Mouse (Mus musculus): Measurements from ENCODE around the gene Dedd.
"Not testable (repeated sequence)": the region's sequence is repeated elsewhere in the genome, so short reads cannot be mapped to it uniquely, and the experiment has no call there.

Dedd gene

DNA sequence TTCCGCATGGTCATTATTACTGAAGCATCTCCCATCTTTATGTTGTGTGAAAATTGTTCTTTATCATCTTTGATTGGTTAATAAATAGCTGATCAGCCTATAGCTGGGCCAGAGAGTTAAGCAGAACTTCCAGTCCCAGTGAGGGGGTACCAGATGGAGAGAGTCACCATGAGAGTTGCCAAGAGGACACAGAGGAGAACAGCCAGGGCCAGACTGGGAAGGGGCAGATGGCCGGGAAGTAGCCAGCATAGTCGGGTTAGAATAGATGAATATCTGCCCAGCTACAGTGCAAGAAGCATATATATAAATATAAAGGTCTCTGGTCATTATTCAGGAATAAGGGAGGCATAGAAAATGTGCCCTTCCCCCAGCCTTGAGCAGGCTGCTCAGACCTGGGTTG is 30.7 kb upstream of the Dedd start:
- in situ Hi-C loops (cut with MboI; ENCODE audit: unreplicated experiment in 2 of 2) = loop anchor here in 1 of 2 experiments (25.0 kb wide), 1 partner anchor 1761 kb away; the partner anchor contains the start of gene Nuf2

DNA sequence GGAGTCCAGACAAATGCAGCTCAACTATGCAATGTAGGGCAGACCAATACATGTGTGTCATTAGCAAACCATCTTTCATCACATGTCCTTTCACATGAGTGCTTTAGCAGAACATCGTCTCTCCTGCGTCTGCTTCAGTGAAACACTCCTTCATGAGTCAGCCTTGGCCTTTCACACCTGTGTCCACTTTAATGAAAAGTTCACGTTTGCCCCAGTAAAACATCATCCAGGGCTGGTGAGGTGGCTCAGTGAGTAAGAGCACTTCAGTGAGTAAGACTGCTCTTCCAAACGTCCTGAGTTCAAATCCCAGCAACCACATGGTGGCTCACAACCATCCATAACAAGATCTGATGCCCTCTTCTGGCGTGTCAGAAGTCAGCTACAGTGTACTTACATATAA is 22.8 kb upstream of the Dedd start:
- in situ Hi-C loops (cut with MboI; ENCODE audit: unreplicated experiment in 2 of 2) = loop anchor here in 1 of 2 experiments (10.0 to 25.0 kb wide), 2 partner anchors 169 to 1056 kb away; no protein-coding TSS in a partner anchor

DNA sequence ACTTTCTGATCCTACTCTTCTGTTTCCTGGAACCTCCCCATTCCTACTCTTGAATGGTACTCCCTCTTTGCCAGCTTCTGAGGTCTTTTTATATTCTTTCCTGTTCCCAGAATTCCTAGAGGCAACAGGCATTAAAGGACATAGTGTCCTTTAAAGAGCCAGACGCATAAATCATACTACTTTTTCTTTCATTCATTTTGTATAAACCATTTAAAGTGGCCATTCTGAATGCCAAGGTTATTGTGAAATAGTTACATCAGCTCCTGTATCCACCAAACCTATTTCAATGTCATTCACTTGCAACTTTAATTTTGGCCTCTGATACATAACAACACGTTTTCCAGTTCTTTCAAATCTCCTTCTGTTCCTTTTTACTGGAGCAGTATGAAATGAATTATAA is 19.6 kb upstream of the Dedd start:
- in situ Hi-C loops (cut with MboI; ENCODE audit: unreplicated experiment in 2 of 2) = loop anchor here in 1 of 2 experiments (10.0 to 25.0 kb wide), 2 partner anchors 165 to 1053 kb away; no protein-coding TSS in a partner anchor

DNA sequence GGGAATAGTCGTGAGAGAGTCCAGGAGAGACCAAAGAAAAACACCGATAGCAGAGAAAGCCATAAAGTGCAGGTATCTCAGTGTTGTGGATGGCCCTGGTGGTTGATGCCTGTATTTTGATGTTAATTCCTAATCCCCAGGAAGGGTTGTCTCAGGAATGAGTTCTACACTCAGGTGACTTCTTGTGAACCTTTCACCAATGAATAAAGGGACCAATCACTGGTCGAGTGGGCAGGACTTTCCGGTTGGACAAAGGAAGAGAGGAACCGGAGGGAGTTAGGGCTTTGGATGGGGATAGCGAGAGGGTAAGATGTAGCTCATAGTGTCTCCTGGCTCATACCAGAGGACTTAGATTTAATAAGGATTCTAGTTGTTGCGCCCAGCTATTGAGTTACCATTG is 9.2 kb upstream of the Dedd start:
- in situ Hi-C loops (cut with MboI; ENCODE audit: unreplicated experiment in 2 of 2) = loop anchor here (5.0 to 25.0 kb wide), 3 partner anchors 38 to 1043 kb away; partner anchors contain the start of gene Klhdc9 (in 1 of the 2)

DNA sequence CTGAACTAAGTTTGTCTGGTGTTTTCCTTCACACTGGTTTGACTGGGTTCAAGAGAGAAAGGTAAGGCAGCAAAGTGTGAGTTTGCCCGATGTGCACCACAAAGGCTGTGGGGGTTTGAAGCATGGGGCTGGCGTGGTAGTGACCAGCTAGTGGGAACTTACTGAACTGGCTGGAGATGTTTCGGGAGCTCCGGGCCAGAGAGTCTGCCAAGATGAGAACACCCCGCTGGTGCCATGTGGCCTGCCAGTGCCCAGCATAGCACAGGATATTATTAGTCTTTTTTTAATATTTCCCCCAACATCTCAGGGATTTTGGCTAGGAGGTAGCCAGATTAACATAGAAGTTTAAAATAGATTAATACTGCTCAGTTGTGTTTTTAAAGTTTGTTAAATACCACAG is 8.8 kb upstream of the Dedd start:
- in situ Hi-C loops (cut with MboI; ENCODE audit: unreplicated experiment in 2 of 2) = loop anchor here (5.0 to 25.0 kb wide), 3 partner anchors 37 to 1042 kb away; partner anchors contain the start of gene Klhdc9 (in 1 of the 2)

DNA sequence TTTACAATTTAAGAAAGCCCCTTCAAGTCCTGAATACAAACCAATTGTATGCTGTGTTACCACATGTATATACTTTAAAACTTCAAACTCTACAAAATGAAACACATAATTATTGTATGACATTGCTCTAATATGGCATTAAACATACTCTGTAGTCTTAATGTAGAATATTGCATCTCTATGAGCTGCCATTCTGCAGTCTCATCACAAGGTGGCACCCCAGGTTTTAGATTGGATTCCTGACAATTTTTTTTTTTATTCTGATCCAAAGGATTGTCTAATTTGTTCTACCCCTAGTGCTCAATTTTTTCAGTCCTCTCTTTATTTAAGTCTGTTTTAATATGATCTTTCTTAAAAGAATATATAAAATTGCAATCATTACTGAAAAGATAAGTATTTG is 7.5 kb upstream of the Dedd start:
- in situ Hi-C loops (cut with MboI; ENCODE audit: unreplicated experiment in 2 of 2) = loop anchor here (5.0 to 25.0 kb wide), 3 partner anchors 36 to 1041 kb away; partner anchors contain the start of gene Klhdc9 (in 1 of the 2)

DNA sequence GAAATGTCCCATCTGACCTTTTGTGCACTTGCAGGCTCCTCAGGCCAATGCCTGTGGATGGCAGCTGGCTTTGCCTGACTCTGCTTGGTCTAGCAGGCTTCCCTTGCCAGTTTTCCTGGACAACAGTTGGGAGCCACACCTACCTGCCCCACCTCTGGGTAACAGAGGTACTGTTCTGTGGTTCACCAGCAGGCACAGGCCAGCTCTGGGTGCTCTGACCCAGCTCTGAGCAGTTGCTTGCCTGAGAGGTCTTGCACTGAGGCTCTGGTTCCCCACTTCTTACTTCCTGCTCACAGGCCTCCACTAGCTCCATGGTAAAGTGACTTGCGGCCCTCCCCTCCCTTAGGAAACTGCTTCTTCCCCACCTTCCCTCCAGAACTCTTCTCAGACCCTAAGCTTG is 6.9 kb upstream of the Dedd start:
- in situ Hi-C loops (cut with MboI; ENCODE audit: unreplicated experiment in 2 of 2) = loop anchor here (5.0 to 25.0 kb wide), 3 partner anchors 35 to 1040 kb away; partner anchors contain the start of gene Klhdc9 (in 1 of the 2)

DNA sequence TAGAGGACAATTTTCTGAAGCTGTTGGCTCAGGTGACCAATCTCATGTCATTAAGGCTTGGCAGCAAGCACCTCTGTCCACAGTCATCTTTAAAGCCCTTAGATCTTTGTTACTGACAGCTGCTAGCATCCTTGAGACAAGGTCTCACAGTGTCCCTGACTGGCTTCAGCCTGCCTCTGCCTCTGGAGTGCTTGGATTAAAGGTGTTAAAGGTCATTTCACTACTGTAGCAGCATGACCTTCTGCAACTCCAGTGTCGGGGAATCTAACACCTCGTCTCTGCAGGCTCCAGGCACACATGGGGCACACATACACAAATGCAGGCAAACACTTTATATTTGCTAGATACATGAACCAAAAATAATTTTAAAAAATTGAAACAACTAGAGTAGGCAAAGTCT is 3.4 kb upstream of the Dedd start:
- in situ Hi-C loops (cut with MboI; ENCODE audit: unreplicated experiment in 2 of 2) = no loop called here

DNA sequence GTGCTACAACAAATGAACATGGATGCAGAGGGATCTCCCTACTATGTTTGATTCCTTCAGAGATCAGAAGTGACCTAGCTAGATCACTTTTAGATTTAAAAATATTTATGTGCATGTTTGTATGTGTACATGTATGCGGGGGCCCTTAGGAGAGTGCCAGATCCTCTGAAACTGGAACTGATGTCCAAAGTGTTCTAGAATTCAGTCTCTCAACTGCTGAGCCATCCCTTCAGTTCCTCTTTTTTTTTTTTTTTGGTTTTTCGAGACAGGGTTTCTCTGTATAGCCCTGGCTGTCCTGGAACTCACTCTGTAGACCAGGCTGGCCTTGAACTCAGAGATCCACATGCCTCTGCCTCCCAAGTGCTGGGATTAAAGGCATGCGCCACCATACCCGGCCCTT is 2.4 kb upstream of the Dedd start:
- in situ Hi-C loops (cut with MboI; ENCODE audit: unreplicated experiment in 2 of 2) = not testable (repeated sequence)

DNA sequence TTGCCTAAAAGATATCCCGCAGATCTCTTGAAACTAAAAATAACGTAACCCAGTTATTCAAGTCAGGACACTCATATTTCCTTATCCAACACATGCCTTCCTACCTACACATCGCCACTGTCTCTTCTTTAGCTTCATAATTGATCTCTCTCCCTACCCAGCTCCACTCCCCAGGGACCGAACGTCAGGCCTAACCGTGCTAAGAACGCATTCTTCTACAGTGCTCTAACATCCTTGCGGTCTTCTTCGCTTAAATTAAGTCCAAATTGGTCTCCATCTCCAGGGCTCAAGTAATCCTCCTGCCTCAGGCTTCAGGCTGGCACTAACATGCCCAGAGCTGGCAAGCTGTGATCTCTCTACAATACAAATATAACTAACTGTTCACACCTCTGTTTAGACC is 701 bp upstream of the Dedd start:
- in situ Hi-C loops (cut with MboI; ENCODE audit: unreplicated experiment in 2 of 2) = no loop called here

DNA sequence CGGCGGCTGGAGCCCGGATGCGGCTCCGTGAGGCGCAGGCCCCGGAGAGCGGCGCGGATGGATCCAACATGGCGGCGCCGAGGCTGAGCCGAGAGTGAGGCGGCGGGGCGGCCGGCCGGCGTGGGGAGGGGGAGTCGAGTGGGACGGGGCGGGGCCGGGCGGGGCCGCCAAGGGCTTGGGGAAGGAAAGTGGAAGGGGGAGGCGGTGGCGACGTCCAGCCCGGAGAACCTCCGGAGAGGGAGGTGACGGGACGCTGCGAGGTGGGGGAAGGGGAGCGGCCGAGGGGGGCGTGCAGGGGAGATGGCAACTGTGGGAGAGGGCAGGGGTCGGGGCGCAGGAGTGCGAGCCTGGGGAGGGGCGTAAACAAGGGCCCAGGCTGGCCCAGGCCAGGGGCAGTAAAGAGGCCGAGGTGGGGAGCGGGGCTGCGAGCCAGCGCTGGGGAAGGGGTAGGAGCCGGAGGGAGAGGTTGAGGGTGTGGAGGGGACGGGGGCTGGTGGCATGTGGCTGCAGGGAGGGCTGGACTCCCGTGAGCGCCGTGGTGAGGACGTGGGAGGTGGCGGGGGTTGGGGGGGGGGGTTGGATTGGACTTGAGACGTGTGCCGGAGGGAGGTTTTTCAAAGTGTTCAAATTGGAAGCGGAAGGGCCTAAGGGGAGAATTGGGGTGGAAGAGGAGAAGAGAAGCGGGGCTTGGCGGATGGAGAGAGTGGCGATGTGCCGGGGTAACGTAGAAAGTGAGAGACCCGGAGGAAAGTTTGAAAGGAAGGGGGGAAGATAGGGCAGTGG is 679 bp downstream of the Dedd start:
- in situ Hi-C loops (cut with MboI; ENCODE audit: unreplicated experiment in 2 of 2) = no loop called here

DNA sequence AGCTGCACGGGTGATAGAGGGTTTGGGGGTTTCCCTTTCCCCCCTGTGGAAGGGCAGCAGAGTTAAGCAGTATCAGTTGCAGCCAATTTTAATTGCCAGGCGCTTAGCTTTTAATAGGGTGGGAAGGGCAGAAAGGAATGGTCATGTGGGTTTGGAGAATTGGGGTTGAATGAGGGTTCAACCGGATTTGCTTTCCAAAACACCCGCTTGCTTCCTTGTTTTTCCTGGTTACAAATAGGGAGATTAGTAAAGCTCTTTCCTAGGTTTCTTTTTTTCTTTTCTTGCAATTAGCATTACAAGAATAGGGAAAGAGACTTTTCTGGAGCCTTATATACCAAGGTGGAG is 1.2 kb downstream of the Dedd start:
- in situ Hi-C loops (cut with MboI; ENCODE audit: unreplicated experiment in 2 of 2) = no loop called here

DNA sequence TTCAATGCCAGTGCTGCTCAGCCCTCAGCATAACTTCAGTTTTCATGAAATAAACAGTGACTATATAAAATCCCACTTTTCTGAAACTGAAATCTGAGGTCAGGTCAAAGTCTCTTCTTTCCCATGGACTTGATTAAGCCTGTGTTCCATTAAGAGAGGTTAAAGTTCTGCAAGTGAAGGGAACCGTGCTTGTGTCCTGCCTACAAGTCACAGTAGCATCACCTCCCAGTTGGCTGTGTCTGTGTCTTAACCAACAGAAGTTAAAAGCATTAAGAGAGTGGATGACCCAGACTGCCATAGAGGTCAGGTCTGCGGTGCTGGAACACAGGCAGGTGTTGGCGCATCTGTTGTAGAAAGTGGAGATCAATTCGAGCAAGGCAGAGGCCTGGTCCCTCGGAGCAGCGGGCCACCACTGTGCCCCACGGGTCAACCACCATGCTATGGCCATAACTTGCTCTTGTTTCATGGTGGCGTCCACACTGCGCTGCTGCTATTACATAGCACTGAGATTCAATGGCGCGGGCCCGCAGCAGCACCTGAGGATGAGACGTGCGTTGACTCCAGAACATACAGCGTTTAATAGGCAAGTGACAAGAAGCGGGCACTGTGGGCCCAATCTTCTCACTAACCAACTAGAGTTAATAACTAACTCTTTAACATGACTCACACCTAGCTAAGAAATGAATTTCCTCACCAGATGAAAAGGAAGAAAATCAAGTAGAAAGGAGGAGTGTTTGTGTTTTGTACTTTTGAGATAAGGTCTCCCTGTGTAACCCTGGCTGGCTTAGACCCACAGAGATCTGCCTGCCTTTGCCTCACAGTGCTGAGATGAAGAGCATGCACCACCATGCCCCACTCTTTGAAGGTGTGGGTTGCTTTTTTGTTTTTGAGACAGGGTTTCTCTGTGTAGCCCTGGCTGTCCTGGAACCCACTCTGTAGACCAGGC is 13.6 kb downstream of the Dedd start:
- in situ Hi-C loops (cut with MboI; ENCODE audit: unreplicated experiment in 2 of 2) = no loop called here

DNA sequence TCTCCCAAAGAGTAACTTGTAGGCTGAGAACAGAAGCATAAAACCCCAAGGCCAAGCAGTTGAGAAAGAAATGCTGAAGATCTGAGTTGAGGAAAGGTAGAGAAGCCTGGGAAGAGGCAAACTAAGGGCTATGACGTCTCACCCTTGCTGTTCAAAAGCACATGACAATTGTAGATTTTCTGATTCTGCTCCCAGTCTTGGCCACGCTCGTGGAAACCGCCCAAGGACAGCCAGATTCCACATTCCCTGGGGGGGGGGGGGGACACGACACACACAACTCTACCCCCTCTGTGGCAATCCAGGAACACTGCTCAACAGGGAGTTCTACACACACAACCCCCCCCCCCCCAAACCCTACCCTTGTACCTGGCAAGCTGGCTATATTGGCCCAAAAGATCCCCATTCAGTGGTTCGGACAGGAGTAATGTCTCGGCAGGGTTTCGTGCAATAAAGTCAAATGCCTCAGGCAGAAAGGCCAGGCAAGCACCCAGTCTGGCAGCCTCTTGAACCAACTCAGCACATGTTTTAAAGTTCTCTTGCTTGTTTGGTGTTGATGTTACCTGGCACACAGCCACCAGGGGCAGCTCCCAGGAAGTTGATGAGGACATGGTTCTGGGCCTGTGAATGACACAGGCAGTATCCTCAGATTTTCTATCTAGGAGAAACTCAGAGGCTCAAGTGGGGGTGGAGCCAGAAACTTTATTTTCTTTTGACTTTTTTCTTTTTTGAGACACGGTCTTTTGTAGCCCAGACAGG is 15.2 kb downstream of the Dedd start:
- in situ Hi-C loops (cut with MboI; ENCODE audit: unreplicated experiment in 2 of 2) = no loop called here

DNA sequence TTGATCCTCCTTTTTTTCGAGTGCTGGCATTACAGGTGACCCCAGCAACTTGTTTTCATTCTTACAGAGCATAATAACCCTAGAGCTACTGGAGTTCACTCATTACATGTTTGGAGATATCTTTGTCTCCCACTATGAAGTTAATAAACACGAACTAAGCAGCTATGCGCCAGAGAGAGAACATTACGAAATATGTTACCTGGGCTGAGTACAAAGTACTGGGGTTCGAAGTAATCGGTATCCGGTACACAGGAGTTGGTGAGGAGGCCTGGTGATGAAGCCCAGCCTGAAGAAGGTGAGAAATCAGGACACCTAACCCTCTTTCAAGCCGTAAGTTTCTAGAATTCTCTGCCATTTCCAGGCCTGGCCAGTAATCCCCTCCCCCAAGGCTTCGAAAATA is 15.8 kb downstream of the Dedd start:
- in situ Hi-C loops (cut with MboI; ENCODE audit: unreplicated experiment in 2 of 2) = no loop called here

DNA sequence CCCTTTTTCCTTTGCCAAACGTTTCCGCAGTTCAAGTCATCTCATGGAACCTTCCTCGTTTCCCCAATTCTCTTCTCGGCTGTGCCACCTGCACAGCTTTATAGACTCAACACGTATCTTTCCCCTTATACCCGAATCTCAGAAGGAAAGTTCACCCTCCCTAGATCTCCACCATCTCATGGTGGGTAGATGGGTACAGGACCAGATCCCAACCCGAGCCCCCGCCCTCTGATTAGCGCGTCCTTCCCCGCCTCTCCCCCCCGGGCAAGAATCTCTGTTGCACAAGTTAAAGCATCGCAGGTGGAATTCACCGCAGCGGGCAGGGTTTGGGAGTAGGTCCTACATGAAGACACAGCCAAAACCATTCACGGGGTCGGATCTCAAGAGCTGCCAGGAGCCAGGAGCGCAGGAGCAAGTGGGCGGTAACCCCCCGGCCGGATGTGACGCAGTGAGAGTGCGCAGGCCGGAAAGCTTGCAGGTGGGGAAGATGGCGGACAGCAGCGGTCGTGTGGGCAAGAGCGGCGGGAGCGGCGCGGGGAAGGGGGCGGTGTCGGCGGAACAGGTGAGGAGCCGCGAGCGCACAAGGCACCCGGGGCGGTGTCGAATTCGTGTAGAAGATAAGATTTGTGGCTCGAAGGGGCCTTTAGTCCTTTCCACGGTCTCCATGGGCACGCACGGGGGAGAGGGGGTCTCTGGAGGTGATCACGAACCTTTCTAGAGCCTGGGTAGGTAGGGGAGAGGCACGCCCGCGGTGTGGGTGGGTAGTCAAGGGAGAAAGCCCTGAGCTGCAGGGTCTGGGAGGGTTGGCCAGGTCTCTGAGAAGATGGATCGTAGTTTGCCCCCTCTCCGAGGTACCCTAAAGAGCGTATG is 16.5 kb downstream of the Dedd start, which contains the start of the genes Nit1 and Pfdn2:
Gene Nit1 (minus strand): TSS at position 422 of the 870 bp plus-strand sequence.
Gene Pfdn2 (plus strand): TSS at position 446 of the 870 bp plus-strand sequence.
- in situ Hi-C loops (cut with MboI; ENCODE audit: unreplicated experiment in 2 of 2) = no loop called here

DNA sequence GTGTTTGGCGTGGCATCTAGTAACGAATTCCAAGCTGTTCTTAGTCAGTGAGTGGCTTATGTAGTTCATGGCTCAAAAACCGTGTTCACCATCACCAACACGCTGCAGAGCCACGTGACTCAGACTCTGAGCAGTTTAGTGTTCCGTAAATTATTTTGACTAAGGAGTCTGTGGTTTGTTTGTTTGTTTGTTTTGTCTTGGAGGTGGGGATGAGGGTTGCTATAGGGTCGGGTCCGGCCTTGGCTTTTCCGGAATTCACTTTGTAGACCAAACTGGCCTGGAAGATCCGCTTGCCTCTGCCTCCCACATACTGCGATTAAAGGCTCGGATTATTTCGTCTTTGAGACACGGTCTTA is 17.1 kb downstream of the Dedd start:
- in situ Hi-C loops (cut with MboI; ENCODE audit: unreplicated experiment in 2 of 2) = no loop called here

DNA sequence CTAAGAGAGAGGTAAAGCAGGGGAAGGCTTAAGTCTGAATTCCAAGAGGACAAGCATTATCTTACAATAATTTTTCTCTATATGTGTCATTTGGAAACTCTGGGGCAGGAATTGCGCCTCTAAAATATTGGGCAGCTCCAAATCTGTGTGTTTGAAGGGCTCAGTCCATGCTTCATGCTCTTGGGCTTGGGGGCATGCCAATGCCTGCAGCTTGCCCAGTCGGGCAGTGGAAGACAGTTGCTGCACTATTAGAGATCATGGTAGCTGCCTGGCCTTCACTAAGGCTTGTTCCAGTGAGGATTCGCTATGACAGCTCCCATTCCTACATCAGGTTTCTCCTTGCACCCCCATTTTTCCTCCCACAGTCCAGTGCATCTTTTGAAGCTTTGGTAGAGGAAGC is 19.7 kb downstream of the Dedd start:
- in situ Hi-C loops (cut with MboI; ENCODE audit: unreplicated experiment in 2 of 2) = no loop called here

DNA sequence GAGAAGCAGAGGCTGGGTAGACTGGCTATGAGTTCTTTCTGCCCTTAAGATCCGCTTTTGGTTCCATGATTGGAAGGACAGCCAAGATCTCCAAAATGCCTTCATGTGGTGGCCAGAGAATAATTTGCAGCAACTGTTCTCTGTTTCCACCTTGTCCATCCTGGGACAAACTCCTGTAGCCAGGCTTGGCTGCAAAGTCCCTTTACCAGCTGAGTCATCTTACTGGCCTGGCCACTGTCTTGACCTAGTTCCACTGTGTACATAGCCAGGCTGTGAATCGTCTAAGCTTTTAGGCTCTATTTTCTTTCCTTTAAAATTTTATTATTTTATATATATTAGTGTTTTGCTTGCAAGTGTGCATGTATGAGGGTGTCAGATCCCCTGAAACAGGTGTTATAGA is 20.3 kb downstream of the Dedd start:
- in situ Hi-C loops (cut with MboI; ENCODE audit: unreplicated experiment in 2 of 2) = no loop called here
